Mouse (Mus musculus): Measurements from ENCODE around the gene Taf8. TPM values are rescaled to one million over a fixed set of nuclear protein-coding genes. Genes with fewer than 3 reads are reported as not detected.

Taf8 gene
- 6.0 and 6.4 TPM in 2 replicates for polyA plus RNA-seq (2021; fragmentation: Nextera tagmentation)
- long read RNA-seq, experiment 1, transcript Taf8-201 (9 exons, 2,784 nt), result major isoform, 10 of 12 reads
- long read RNA-seq, experiment 1, partial matches to known transcripts, result 1 of 12 reads
- long read RNA-seq, experiment 1, other reads (novel, unspliced or antisense), result 1 of 12 reads
- long read RNA-seq, experiment 2, transcript Taf8-201 (9 exons, 2,784 nt), result major isoform, 30 of 44 reads
- long read RNA-seq, experiment 2, partial matches to known transcripts, result 4 of 44 reads
- long read RNA-seq, experiment 2, other reads (novel, unspliced or antisense), result 5 of 44 reads

DNA sequence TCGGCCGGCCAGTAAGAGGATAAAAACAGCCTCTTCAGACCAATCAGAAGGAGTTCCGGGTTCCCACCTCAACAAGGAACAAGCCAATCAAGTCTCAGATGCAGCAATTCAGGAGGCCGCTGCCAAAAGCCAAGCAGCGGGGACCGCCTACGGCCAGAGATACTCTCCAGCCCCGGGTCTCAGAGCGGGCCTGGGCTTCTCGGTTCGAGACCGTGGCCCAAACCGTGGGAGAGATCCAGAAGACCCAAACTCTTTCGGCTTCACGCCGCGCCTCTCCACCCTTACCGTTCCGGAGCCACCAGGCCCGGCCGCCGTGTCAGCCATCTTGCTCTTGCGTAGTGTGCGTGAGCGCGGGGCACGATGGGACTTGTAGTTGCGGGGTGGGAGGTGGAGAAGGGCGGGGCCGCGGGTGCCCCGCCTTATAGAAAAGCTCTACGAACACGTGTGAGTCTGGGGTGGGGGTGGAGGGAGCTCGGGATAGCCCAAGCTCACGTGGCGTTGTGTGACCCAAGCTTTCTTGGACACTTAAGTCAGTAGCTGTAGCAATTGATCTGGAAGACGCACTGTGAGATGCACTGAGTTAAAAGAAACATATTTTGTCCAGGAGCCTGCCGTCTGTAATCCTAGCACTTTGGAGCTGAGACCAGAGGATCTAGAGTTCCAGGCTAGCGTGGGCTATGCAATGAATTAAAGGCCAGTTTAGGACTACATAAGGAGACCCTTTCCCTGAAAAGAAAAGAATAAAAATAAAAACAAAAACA is at the start of gene Taf8:
Gene Taf8, minus strand, starts transcription at position 347 of the 761 bp plus-strand sequence.

GRCm38 (mm10) chr17:47504941-47505346 is 2.9 kb upstream of the Taf8 start, which contains the start of gene Ccnd3:
TSS of gene Ccnd3 (plus strand) at chr17:47505051.

DNA sequence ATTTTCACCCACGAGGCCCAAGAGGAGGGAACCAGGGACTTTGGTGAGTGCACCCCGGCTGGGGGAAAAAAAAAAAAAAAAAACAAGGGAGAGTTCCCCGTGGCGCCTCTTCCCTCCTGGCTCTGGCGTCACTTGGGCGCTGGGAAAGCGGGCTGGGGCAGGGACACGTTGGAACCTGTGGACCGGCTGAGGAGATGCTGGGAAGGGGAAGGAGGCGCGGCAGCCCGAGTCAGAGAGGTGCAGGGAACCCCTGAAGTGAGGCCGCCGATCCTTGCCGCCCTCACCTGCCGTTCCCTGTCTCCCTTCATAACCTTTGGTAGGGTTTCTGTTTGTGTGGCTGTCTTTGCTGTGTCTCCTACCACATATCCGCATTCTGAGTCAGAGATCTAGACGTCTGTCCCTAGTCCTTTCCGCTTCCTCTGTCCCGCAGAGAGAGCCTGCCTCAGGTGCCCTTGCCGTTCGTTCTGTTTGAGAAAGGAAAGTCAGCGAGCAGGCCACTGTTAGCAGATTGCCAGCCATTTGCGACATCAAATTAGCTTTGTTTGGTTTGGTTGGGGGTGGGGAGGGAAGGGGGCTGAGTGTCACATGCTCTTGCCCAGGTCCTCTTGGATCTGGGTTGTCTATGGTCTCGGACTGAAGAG is 65.1 kb downstream of the Taf8 start, which contains the start of gene 1700001C19Rik:
Gene 1700001C19Rik, minus strand, starts transcription at position 470 of the 641 bp plus-strand sequence.

GRCm38 (mm10) chr17:47436156-47436906 is 65.8 kb downstream of the Taf8 start, which contains the start of gene AI661453:
TSS of gene AI661453 (plus strand) at chr17:47436615.

Other genes with a start within 250 kb of the Taf8 start
- 66.7 and 69.4 TPM in 2 replicates for gene Mrps10, start 133.4 kb downstream of the Taf8 start, polyA plus RNA-seq (2021; fragmentation: Nextera tagmentation)
- 0.08 and 0.21 TPM in 2 replicates for gene Guca1b, start 116.9 kb downstream of the Taf8 start, polyA plus RNA-seq (2021; fragmentation: Nextera tagmentation)
- 1.2 and 1.3 TPM in 2 replicates for gene Guca1a, start 101.7 kb downstream of the Taf8 start, polyA plus RNA-seq (2021; fragmentation: Nextera tagmentation)
- 0.09 TPM in 1 of 2 replicates, not detected in the other for gene AI661453, start 65.7 kb downstream of the Taf8 start, polyA plus RNA-seq (2021; fragmentation: Nextera tagmentation)
- 0.19 and 0.28 TPM in 2 replicates for gene 1700001C19Rik, start 64.9 kb downstream of the Taf8 start, polyA plus RNA-seq (2021; fragmentation: Nextera tagmentation)
- 45.7 and 49.1 TPM in 2 replicates for gene Ccnd3, start 2.8 kb upstream of the Taf8 start, polyA plus RNA-seq (2021; fragmentation: Nextera tagmentation)
- gene Bysl, start 109.2 kb upstream of the Taf8 start, polyA plus RNA-seq (2021; fragmentation: Nextera tagmentation), result 15.7 TPM in 2 replicates
- 14.8 and 15.8 TPM in 2 replicates for gene Med20, start 109.3 kb upstream of the Taf8 start, polyA plus RNA-seq (2021; fragmentation: Nextera tagmentation)
- gene Gm20517, start 109.3 kb upstream of the Taf8 start, polyA plus RNA-seq (2021; fragmentation: Nextera tagmentation), result 6.4 and 6.7 TPM in 2 replicates
- 3.9 and 4.8 TPM in 2 replicates for gene Usp49, start 128.4 kb upstream of the Taf8 start, polyA plus RNA-seq (2021; fragmentation: Nextera tagmentation)
- 347 and 374 TPM in 2 replicates for gene Tomm6, start 186.1 kb upstream of the Taf8 start, polyA plus RNA-seq (2021; fragmentation: Nextera tagmentation)
- gene Frs3, start 186.7 kb upstream of the Taf8 start, polyA plus RNA-seq (2021; fragmentation: Nextera tagmentation), result 9.0 and 11.4 TPM in 2 replicates
- 1.0 TPM in 2 replicates for gene Gm21981, start 192.2 kb upstream of the Taf8 start, polyA plus RNA-seq (2021; fragmentation: Nextera tagmentation)
- 0.36 TPM in 1 of 2 replicates, not detected in the other for gene Prickle4, start 192.4 kb upstream of the Taf8 start, polyA plus RNA-seq (2021; fragmentation: Nextera tagmentation)
- not detected in 2 replicates for gene Pgc, start 224.6 kb upstream of the Taf8 start, polyA plus RNA-seq (2021; fragmentation: Nextera tagmentation)
- gene Tfeb, start 234.7 kb upstream of the Taf8 start, polyA plus RNA-seq (2021; fragmentation: Nextera tagmentation), result 3.7 and 3.8 TPM in 2 replicates

Data from layer of hippocampus, adult 6 months (tissue).